Mouse (Mus musculus): Measurements from ENCODE around the gene Enc1. TPM values are rescaled to one million over a fixed set of nuclear protein-coding genes. Genes with fewer than 3 reads are reported as not detected.
"Not testable (repeated sequence)": the region's sequence is repeated elsewhere in the genome, so short reads cannot be mapped to it uniquely, and the experiment has no call there.

The Enc1 gene
- polyA plus RNA-seq, 1 experiment, result 6.5 TPM

GRCm38 (mm10) chr13:97255976-97256848 lies 15.3 kb downstream of the Enc1 start:
- WGBS, result 77% methylated on average over 6 of the region's 6 CpGs
- TF ChIP-seq POLR2A (IDR thresholded peaks at IDR 0.05; ENCODE audit: borderline replicate concordance, control insufficient read depth, low read depth, low read length), result no peak
- TF ChIP-seq CTCF (IDR thresholded peaks at IDR 0.05; ENCODE audit: control insufficient read depth, insufficient read depth, low read length), result no peak

GRCm38 (mm10) chr13:97256849-97257379 lies 16.0 kb downstream of the Enc1 start:
- WGBS, result 65% methylated on average over 12 of the region's 12 CpGs
- TF ChIP-seq CTCF (IDR thresholded peaks at IDR 0.05; ENCODE audit: control insufficient read depth, insufficient read depth, low read length), result no peak
- no peak for TF ChIP-seq POLR2A (IDR thresholded peaks at IDR 0.05; ENCODE audit: borderline replicate concordance, control insufficient read depth, low read depth, low read length)
- no peak overlapping the region for H3K4me3 ChIP-seq (replicated peaks; ENCODE audit: control insufficient read depth, low read depth, low read length)
- no peak overlapping the region for H3K27ac ChIP-seq (ENCODE audit: control insufficient read depth, insufficient read depth, low read depth, low read length, poor library complexity)
- no peaks in the 10 kb centered on the region; the same call in 1 of the 2 replicates for H3K4me1 ChIP-seq (ENCODE audit: control insufficient read depth, insufficient read depth, low read length)

More at GRCm38 (mm10) chr13:97255976-97256848, 15.3 kb downstream of the Enc1 start:
- Histone ChIP-seq H3K4me1 (ENCODE audit: control insufficient read depth, insufficient read depth, low read length) (no peaks in the 10 kb centered on the region; the same call in 1 of the 2 replicates), H3K4me3 (replicated peaks; ENCODE audit: control insufficient read depth, low read depth, low read length) (no peak overlapping the region), H3K27ac (ENCODE audit: control insufficient read depth, insufficient read depth, low read depth, low read length, poor library complexity) (no peak overlapping the region)

GRCm38 (mm10) chr13:97259271-97259670 lies 18.4 kb downstream of the Enc1 start:
- 86% methylated on average over 16 of the region's 16 CpGs for WGBS
- no peak overlapping the region for H3K27ac ChIP-seq (ENCODE audit: control insufficient read depth, insufficient read depth, low read depth, low read length, poor library complexity)
- TF ChIP-seq CTCF (IDR thresholded peaks at IDR 0.05; ENCODE audit: control insufficient read depth, insufficient read depth, low read length) (no peak), POLR2A (IDR thresholded peaks at IDR 0.05; ENCODE audit: borderline replicate concordance, control insufficient read depth, low read depth, low read length) (no peak)
- H3K4me3 ChIP-seq (replicated peaks; ENCODE audit: control insufficient read depth, low read depth, low read length), result no peak overlapping the region
- no peaks in the 10 kb centered on the region for H3K4me1 ChIP-seq (ENCODE audit: control insufficient read depth, insufficient read depth, low read length)

GRCm38 (mm10) chr13:97260456-97261180 lies 19.7 kb downstream of the Enc1 start:
- H3K27ac ChIP-seq (ENCODE audit: control insufficient read depth, insufficient read depth, low read depth, low read length, poor library complexity), result no peak overlapping the region
- whole genome bisulfite sequencing, result 81% methylated on average over 8 of the region's 8 CpGs
- TF ChIP-seq CTCF (IDR thresholded peaks at IDR 0.05; ENCODE audit: control insufficient read depth, insufficient read depth, low read length), result no peak
- H3K4me1 ChIP-seq (ENCODE audit: control insufficient read depth, insufficient read depth, low read length), result no peaks in the 10 kb centered on the region
- H3K4me3 ChIP-seq (replicated peaks; ENCODE audit: control insufficient read depth, low read depth, low read length), result no peak overlapping the region

GRCm38 (mm10) chr13:97261549-97261948 lies 20.6 kb downstream of the Enc1 start:
- WGBS, result 59% methylated on average over 8 of the region's 8 CpGs
- Histone ChIP-seq H3K27ac (ENCODE audit: control insufficient read depth, insufficient read depth, low read depth, low read length, poor library complexity) (no peak overlapping the region), H3K4me1 (ENCODE audit: control insufficient read depth, insufficient read depth, low read length) (no peaks in the 10 kb centered on the region), H3K4me3 (replicated peaks; ENCODE audit: control insufficient read depth, low read depth, low read length) (no peak overlapping the region)
- no peak for TF ChIP-seq POLR2A (IDR thresholded peaks at IDR 0.05; ENCODE audit: borderline replicate concordance, control insufficient read depth, low read depth, low read length)
- no peak for TF ChIP-seq CTCF (IDR thresholded peaks at IDR 0.05; ENCODE audit: control insufficient read depth, insufficient read depth, low read length)

- TF ChIP-seq CTCF (IDR thresholded peaks at IDR 0.05; ENCODE audit: control insufficient read depth, insufficient read depth, low read length), result no peak
- TF ChIP-seq POLR2A (IDR thresholded peaks at IDR 0.05; ENCODE audit: borderline replicate concordance, control insufficient read depth, low read depth, low read length), result no peak
- no peak overlapping the region for H3K27ac ChIP-seq (ENCODE audit: control insufficient read depth, insufficient read depth, low read depth, low read length, poor library complexity)
- 86% methylated on average over 10 of the region's 10 CpGs for WGBS
- no peaks in the 10 kb centered on the region for H3K4me1 ChIP-seq (ENCODE audit: control insufficient read depth, insufficient read depth, low read length)
- H3K4me3 ChIP-seq (replicated peaks; ENCODE audit: control insufficient read depth, low read depth, low read length), result no peak overlapping the region
These were observed 21.8 kb downstream of the Enc1 start for GRCm38 (mm10) chr13:97262676-97263075.

- 65% methylated on average over 6 of the region's 6 CpGs for WGBS
- not testable (repeated sequence) for H3K4me3 ChIP-seq (replicated peaks; ENCODE audit: control insufficient read depth, low read depth, low read length); H3K4me1 ChIP-seq (ENCODE audit: control insufficient read depth, insufficient read depth, low read length); H3K27ac ChIP-seq (ENCODE audit: control insufficient read depth, insufficient read depth, low read depth, low read length, poor library complexity)
These were observed 24.6 kb downstream of the Enc1 start for GRCm38 (mm10) chr13:97265534-97265933.

GRCm38 (mm10) chr13:97270723-97271122 lies 29.8 kb downstream of the Enc1 start:
- WGBS, result 68% methylated on average over 2 of the region's 2 CpGs
- Histone ChIP-seq H3K4me1 (ENCODE audit: control insufficient read depth, insufficient read depth, low read length) (no peaks in the 10 kb centered on the region; the same call in 1 of the 2 replicates), H3K4me3 (replicated peaks; ENCODE audit: control insufficient read depth, low read depth, low read length) (no peak overlapping the region), H3K27ac (ENCODE audit: control insufficient read depth, insufficient read depth, low read depth, low read length, poor library complexity) (no peak overlapping the region)
- TF ChIP-seq POLR2A (IDR thresholded peaks at IDR 0.05; ENCODE audit: borderline replicate concordance, control insufficient read depth, low read depth, low read length) (no peak), CTCF (IDR thresholded peaks at IDR 0.05; ENCODE audit: control insufficient read depth, insufficient read depth, low read length) (no peak)

Measured in bone marrow, adult 2 months (tissue).